Mouse (Mus musculus) c-Kit-positive CD71-positive TER-119-negative erythroid progenitor cells, embryonic 14.5 days (primary cell): ENCODE results near the gene Zfp683.

ENCODE experiments used
- DNase-seq: peaks from one replicate; pipeline ENCODE4 v3.0.0-alpha.2; 2013; ENCODE audit warnings: low read depth

The Zfp683 gene

DNA sequence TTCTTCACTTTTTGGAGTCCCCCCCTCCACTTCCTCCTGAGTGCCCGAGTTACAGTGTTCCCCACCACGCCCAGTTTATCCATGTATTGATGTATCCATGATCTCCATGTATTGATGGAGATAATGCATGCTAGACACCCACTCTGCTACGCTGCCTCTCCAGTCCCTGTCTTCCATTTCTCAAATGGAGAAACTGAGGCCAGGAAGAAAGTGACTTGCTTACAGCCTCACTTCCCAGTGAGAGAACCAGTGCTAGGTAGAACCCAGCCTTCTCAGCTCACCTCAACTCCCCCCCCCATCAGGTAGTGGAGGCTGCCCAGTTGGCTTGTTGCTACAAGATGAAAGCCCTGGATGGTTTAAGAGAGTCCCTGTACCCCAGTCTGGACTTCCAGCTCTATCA, at the start of gene Zfp683:
Zfp683 (plus strand) TSS at position 301 of the 400 bp plus-strand sequence.
- no peak for DNase-seq

DNA sequence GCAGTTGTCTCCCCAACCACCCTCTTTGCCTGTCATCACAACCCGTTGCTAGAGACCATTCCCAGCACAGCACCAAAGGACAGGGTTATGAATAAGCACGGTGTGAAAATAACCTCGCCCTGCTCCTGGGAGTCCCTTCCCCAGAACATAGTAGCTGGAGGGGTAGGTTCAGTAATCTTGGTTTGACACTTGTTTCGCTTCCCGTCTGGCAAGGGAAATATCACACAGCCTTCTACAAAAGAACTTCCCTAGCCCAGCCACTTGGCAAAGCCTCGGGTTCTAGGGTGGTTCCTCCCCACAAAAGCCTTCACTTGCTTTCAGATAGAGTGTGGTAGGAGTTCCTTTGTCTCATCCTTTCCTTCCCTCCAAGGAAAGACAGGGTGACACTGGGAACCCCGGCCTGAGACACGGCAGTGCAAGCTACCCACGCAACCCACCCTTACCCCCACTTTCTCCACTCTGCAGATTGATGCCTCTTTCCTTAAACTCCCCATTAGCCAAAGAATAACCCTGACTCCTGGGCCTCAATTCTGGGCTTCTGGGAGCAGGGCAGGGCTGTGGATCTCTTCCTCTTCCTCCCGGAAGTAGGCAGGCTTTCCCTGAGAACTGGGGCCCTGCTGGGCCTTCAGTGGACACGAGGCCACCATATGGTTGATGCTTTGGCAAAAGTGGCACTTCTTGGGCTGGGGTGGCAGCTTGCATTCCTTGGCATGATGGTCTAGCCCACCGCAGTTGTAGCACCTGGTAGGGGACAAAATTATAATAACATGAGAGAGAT, 47.9 kb upstream of the Zfp683 start:
- no peak for DNase-seq

DNA sequence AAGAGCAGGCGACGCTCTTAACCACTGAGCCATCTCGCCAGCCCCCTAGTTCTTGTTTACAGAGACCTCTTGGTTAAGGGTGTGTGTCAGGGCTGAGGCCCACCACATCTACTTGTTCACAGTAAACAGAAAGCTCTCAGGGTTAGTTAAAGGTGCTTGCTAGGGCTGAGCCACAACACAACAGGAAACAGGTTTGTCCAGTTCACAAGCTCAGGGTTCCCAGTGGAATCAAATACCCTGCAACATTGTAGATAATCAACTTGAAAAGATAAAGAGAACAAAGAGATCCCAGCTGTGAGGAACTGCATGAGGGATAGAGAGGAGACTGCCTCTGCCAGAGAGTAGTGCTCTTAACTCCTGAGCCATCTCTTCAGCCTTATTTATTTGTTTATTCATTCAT, 46.8 kb upstream of the Zfp683 start:
- DNase-seq = no peak

DNA sequence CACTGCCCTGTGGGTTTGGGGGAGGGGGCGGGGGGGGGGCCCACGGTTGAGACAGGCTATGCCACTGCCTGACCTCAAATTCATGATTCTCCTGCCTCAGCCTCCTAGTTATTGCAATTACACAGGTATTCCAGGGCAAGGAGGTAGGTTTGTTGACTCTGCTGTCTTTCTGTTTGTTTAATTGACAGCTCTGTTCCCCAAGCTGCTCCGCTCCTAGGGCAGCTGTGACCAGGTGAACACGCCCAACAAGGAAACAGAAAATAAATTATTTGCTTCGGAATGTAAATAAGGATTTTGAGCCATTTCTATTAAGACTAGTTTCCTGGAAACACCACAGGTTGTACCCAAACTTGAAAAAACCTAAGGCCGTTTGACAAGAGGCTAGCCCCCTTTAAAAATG, 43.9 kb upstream of the Zfp683 start:
- DNase-seq = no peak

DNA sequence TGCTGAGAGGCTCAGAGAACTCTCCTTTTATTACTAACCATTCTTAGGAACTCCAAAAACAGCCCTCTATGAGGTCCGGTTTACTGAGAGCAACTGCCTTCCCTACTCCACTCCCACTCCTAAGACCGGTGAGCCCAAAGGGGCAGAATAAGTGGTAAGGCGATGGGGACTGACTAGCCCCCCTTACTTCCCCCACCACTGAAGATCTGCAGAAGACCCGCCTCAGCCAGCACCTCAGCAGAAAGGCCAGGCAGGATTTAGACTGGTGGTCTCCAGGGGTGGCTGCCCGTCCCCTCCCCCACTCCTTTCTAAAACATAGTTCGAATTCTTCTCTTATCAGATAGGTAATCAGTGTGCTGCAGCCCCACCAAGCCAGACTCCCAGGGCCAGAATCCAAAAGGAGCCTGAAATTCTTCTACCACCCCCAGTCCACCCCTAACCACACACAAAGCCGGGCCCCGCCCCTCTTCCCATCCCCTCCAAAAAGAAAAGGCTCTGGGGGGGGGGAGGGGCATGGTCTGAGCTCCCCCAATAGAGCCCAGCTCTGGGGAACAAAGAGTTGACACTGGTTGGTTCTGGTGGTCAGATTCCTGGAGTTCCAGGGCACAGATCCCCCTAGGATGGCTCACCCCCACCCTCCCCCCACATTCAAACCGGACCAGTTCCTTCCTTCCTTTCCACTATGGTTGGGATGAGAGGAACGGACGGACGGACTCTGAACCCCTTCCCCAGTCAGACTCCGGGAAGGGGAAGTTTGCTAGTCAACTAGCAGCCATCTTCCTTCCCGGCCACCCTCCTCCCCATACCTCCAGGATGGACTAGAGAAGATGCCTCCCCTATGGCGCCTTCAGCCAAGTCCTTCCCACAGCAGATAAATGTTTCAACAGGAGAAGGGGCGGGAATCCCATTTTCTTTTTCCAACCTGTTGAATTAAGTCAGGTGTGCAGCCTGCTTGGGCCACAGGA, 41.9 kb upstream of the Zfp683 start:
- DNase-seq = no peak

DNA sequence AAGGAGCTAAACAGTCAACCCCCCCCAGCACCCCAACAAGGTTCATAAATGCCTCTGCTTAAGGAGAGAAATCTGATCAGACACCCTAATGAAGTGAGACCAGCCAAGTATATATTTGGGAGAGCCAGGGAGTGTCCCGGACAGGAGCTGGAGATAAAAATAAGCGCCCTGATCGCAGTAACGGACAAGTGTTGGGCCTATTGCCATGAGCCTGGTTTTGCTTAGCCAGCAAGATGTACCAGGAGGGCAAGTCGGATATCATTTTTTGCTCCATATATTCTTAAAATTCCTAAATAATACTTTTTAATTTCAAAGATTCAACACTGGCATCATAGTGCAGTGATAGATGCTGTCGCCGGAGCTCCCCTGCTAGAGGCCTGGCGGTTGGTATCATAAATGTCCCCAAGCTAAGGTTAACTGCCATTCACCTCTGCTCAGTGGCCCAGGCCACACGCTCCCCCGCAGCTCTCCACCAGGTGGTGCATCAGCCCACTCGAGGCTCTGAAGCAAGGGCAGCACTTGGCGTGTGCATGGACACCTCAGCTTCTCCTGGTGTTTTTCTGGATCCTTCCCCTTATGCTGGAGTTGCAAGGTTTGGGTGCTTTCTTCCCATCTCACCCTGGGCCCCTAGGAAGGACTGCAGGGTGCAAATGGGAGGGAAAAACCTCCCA, 40.6 kb upstream of the Zfp683 start:
- no peak for DNase-seq

DNA sequence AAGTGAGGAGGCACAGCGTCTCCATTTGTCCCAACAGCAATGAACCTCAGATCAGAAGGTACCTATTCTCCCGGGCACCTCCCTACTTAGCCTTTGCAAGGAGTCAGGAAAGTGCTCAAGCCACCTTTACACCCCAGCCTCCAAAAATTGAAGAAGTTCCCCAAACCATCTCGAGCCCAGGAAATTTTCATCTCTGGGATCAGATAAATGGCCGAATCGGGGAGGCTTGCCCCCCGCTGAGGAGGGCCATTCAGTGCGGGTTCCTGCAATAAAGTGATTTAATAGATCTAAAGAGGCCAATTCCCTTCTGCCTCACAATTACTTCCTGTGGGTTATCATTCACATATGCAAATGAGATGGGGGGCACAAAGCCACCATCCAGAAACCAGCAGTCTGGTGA, 37.4 kb upstream of the Zfp683 start:
- DNase-seq = no peak

DNA sequence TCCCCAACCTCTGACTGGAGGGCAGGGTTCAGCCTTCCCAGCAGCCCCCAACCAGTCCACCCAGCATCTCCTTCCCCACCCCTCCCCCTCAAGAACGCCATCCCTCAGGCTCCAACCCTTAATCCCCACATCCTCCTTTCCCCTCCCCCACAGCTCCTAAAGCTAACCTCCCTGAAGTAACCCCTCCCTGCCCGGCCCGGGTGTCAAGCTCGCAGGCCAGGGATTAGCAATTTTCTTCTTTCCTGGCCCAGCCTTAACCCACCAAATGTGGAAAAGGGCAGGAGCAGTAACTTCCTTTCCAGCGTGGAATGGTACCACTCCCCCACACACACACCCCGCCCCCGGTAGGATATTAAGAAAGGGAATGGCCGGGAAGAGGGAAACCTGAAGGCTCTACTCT, 36.9 kb upstream of the Zfp683 start:
- DNase-seq = no peak

DNA sequence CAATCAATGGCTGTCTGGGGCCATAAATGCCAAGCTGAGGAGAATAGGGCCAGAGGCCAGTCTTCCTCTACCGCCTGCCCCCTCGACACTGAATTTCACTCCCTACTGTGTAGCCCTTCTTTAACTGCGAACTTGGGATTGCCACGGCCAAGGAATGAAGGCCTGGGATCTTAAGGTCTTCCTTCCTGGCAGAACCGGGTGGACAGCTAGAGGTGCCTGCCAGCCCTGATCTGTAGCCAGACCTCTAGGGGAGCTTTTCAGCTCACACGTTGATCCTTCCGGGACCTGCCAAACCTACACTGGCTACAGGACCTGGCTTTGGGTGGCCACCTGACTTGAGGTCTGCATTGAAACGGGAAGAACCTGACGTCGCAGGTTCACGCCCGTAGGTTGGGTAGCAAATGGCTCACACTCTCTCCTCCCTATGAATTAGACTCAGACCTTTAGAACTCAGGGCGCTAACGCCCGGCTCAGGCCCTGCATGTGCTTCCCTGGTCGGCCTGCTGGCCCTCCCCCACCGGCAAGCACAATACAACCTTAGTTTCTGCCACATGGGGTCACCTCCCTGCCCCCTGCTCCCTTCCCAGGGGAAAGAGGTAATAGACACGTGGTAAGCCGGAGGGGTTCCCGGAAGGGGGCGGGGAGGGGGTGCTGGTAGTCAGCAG, 36.3 kb upstream of the Zfp683 start:
- no peak for DNase-seq

DNA sequence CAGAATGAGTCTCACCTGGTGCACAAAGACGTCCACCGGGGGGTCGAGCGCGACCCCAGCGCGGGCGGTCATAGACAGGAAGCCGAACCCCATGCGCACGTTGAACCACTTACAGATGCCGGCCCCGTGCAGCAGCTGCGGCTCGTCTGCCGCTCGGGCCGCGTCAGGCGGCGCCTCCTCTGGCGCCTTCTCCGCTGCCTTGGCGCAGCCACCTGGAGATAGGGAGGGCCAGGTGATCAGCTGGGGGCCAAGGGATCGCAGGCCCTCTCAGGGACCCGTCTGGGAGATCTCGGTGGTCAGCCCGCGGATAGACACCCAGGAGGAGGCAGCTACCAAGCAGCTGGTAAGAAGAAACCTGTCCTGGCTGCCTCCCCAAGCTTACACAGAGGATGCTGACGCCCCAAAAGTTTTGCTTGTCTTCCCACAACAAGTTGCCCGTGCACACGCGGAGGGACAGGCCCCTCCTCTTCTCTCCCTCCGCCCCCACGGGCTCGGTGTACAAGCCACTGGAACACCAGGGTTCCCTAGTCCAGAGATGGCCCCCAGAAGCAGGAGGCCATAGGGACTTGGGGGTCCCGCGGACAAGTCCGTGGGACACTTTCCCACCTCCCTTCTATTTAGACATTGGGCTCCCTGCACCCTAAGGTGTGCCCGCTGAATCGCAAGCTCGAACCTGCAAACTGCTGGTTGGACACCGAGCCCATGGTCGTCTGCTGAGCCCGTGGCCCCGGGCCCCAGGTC, 35.4 kb upstream of the Zfp683 start:
- no peak for DNase-seq

DNA sequence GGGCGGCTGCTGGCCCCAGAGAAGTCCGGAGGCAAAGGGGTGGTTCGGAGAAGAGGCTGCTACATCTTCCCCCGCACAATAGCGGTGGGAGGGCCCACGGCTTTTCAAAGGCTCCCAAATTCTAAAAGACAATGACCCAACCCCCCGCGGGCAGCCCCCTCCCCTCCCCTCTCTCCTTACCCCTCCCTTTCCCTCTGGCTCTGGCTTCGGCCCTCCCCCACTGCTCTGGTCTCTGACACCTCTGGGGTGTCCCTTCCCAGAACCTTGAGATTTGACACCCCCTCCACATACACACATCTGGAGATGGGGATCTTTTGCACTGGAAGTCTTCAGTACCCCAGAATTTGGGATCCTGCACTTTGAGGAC, 34.9 kb upstream of the Zfp683 start, which contains the start of gene Lin28a:
Lin28a (minus strand) TSS at position 63 of the 367 bp plus-strand sequence.
- no peak for DNase-seq

DNA sequence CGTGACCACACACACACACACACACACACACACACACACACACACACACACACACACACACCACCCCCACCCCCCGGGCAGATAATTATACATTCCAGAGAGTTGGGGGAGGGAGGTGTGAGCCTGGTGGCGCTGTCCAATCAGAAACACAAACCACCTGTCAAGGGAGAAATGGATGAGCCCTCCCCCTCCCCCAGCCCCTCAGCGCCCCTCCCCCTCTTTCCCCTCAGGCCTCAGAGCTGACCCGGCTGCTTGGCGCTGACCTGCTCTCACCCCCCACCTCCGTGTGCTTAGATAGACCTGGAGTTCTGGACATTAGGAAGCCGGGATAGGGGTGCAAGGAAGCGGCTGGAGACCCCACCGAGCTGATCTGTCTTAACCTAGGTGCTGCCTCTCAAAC, 34.4 kb upstream of the Zfp683 start:
- no peak for DNase-seq

DNA sequence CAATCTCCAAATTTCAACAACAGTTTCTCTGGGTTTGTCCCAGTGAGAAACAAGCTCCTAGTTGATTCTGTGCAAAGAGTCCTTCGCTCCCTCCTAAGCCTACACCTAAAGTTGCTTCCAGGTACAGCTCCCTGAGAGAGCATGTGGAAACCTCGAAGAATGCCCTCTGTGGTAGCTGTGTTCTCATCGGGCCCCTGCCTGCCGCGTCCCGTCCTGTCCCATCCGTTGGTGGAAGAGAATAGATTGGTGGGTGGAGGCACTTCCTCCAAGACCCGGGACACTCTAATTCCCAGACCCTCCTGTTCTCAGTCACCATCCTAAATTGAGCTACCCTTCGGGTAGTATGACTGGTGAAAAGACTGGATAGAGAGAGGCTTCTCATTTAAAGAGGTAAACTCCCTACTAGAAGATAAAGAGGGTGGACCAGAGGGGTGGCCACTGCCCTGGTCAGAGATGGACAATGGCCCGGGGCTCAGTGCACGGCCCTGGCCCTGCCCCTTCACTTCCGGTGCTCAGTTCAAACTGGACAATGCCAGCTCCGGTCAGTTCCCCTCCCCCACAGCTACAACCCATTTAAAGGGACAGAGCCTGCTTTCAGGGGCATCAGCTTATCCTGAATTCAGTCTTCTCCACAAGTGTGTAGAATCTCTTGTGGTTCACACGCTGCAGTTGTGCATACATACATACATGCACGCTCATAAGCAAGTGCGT, 33.8 kb upstream of the Zfp683 start:
- no peak for DNase-seq

DNA sequence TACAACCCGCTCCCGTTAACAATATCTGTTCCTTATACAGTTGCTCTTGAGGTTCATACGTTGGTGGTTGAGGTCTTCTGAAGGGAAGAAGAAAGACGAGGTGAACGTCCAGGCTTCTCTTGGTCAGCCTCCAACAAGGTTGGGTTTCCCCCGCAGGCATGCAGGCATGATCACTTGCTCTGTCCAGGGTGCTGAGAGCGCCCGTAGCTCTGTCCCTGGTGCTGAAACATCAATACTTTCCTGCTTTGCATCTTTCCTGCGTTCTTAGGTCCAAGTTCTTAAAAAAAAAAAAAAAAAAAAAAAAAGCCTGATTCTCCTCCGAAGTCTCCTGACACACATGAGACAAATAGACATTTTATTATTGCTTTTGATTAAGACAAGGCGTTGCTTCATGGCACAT, 33.0 kb upstream of the Zfp683 start:
- peak; percentile 56 for DNase-seq

DNA sequence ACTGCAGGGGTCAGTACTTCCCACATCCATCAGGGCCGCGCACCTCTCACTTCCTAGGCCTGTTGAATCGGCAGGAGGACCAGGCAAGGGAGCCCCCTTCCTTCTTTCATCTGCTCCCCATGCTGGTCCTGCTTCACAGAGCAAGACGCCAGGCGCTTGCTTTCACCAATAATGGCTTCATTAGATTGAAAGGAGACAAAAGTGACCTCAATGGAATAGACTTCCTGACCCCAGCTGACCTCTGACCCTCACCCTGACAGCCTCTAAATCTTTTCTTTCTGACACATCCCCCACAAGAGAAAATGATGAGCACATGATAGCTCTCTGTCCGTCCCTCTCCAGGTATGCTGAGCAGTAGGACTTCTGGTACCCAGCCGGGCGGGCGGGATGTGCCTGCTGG, 27.8 kb upstream of the Zfp683 start:
- no peak for DNase-seq

DNA sequence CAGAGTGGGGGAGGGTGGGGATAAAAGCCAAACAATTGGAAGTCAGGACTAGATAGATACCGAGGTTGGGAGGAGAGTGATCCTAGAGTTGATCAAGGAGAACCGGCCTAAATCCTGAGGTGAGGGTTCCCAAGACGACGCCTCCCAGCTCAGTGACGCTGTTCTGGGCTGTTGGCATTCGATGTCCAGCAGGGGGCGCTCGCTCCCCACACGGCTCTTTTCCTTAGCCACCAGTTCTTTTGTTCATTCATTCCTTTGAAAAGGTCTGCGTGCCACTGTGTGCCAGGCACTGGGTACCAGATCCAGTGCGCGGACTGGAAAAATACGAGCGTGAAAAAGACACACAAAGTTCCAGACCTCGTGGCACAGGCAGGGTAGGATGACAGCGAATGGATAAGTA, 17.7 kb upstream of the Zfp683 start:
- DNase-seq = peak; percentile 48

DNA sequence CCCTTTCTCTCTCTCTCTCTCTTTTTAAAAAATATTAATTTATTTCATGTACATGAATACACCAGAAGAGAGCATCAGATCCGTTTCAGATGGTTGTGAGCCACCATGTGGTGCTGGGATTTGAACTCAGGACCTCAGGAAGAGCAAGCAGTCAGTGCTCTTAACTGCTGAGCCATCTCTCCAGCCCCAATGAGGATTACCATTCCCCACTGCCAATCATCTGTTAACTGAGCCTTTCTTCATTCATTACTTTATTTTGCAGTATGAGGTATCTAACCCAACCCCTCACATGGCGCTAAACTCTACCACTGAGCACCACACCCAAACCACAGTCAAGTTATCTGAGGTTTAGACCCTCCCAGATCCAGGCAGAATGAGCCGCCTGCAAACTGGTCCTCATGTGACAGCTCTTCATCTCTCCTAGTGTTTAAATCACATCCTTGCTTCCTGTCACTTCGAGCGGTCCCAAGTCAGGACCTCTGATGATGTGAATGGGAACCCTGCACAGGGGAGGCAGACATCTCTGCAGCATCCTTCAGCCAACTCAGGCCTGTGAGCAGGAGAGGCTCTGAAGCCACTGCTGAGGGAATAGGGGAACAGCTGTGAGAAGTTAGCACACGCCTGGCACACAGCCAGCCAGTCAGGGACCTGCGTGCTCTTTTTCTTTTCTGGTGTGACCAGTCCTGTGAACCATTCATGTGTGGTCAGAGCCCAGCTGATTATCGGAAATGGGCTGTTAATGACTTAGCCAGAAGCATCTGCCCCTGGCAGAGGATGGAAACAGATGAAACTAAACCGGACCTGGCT, 12.1 kb upstream of the Zfp683 start:
- no peak for DNase-seq

DNA sequence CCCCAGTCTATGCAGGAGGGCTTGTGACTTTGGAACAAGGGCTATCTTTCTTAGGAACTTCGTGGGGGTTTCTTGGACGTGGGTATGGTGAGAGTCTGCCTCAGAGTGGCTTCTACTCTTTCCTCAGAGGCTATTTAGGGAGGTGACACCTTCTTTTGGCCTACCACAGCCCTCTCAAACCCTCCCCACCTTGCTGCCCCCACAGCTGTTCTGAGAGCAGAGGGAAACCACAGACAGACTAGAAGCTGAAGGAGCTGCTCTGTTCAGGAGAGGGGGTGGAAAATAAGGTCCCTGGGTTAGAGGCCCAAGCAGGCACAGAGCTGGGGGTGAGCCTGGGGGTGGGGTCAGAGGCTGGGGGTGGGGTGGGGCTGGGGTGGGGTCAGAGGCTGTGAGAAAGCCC, 10.6 kb upstream of the Zfp683 start:
- no peak for DNase-seq

DNA sequence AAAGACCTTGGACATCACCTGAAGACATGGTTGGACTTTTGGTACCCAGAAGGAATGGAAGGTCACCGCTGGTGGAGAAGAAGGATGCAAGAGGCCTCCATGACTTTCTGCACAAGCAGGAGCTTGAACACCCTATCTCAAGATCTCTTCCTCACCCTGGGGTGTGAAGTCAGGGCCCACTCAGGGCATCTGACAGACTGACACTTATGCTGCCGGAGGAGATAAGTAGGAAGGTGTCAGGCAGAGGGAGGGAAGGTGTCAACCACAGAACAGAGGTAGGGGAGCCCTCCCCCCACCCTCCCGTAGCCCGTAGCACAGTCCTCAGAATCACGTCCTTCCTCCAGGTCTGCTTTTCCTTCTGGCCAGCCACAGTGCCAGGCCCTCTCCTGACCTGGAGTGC, 6.0 kb upstream of the Zfp683 start:
- DNase-seq = no peak

DNA sequence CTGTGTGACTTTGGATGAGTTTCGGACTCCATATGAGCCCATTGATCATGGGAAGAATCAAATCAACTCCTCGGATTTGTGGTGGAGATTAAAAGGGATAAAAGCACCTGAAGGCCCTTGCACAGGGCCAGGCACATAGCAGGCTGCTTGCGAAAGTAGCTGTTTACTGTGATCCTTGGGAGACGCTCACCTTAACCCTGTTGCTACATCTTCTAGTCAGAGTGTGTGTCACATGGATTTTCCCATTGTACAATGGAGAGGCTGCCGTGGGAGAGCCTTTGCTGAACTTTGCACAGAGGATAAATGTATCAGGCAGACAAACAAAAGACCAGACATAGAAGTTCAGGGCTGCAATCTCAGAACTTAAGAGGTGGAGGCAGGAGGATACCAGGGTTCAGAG, 1.7 kb upstream of the Zfp683 start:
- no peak for DNase-seq
